Mouse (Mus musculus): ENCODE data around the gene Kmt2e. TPM values are rescaled to one million over a fixed set of nuclear protein-coding genes. Genes with fewer than 3 reads are reported as not detected.

Kmt2e gene
- polyA plus RNA-seq, 1 experiment, result 40.3 TPM

DNA sequence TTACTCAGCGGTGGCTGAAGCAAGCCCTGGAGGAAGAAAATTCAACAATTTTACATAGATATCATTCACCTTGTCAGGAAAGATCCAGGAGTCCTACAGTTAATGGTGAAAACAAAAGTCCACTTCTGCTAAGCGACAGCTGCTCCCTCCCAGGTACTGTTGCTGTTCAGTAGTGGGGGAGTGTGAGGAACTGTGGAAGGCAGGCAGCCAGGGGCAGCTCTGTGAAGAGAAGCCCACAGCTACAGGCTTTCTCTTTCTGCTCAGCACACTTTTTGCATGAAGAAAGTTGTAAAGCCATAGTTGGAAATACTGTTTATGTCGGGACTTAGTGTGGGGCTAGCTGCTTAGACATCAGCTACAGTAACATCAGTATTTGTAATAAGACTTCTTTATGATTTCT, 62.2 kb downstream of the Kmt2e start:
- TF ChIP-seq POLR2A (IDR thresholded peaks at IDR 0.05; ENCODE audit: insufficient read depth, low read length) (no peak), EP300 (IDR thresholded peaks at IDR 0.05; ENCODE audit: insufficient read depth, low read depth, low read length) (no peak), CTCF (IDR thresholded peaks at IDR 0.05; ENCODE audit: low read depth, low read length) (no peak)
- Histone ChIP-seq H3K9ac (ENCODE audit: low read depth, poor library complexity, severe bottlenecking) (no peak overlapping the region), H3K9me3 (replicated peaks; ENCODE audit: control insufficient read depth, insufficient read depth, low read length, poor library complexity, severe bottlenecking) (no peaks in the 10 kb centered on the region), H3K4me3 (ENCODE audit: low read depth, low read length) (no peak overlapping the region), H3K4me1 (ENCODE audit: control insufficient read depth, insufficient read depth, low read length) (peaks cover 2% of the 10 kb centered on the region), H3K27me3 (ENCODE audit: control insufficient read depth, insufficient read depth, low read length, poor library complexity, severe bottlenecking) (no peaks in the 10 kb centered on the region), H3K27ac (ENCODE audit: insufficient read depth, low read length) (no peak overlapping the region), H3K36me3 (ENCODE audit: control insufficient read depth, insufficient read depth, low read length, poor library complexity, severe bottlenecking) (peaks cover 25% of the 10 kb centered on the region)

DNA sequence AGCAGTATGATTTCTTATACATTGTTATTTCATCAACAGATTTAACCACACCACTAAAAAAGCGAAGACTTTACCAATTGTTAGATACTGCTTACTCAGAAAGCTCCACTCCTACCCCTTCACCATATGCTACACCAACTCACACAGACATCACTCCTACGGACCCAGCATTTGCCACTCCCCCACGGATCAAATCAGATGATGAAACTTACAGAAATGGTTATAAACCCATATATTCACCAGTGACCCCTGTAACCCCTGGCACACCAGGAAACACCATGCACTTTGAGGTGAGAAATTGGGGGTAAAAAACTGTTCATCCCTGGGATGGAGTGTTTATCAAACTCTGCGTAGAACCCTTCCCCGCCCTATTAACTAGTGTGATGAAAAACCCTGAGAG, 62.7 kb downstream of the Kmt2e start:
- no peak overlapping the region for H3K27ac ChIP-seq (ENCODE audit: insufficient read depth, low read length)
- no peak overlapping the region for H3K9ac ChIP-seq (ENCODE audit: low read depth, poor library complexity, severe bottlenecking)
- no peaks in the 10 kb centered on the region for H3K9me3 ChIP-seq (replicated peaks; ENCODE audit: control insufficient read depth, insufficient read depth, low read length, poor library complexity, severe bottlenecking)
- no peaks in the 10 kb centered on the region for H3K27me3 ChIP-seq (ENCODE audit: control insufficient read depth, insufficient read depth, low read length, poor library complexity, severe bottlenecking)
- TF ChIP-seq CTCF (IDR thresholded peaks at IDR 0.05; ENCODE audit: low read depth, low read length), result no peak
- TF ChIP-seq POLR2A (IDR thresholded peaks at IDR 0.05; ENCODE audit: insufficient read depth, low read length), result no peak
- no peak for TF ChIP-seq EP300 (IDR thresholded peaks at IDR 0.05; ENCODE audit: insufficient read depth, low read depth, low read length)
- peaks cover 2% of the 10 kb centered on the region for H3K4me1 ChIP-seq (ENCODE audit: control insufficient read depth, insufficient read depth, low read length)
- peaks cover 26% of the 10 kb centered on the region for H3K36me3 ChIP-seq (ENCODE audit: control insufficient read depth, insufficient read depth, low read length, poor library complexity, severe bottlenecking)
- no peak overlapping the region for H3K4me3 ChIP-seq (ENCODE audit: low read depth, low read length)

DNA sequence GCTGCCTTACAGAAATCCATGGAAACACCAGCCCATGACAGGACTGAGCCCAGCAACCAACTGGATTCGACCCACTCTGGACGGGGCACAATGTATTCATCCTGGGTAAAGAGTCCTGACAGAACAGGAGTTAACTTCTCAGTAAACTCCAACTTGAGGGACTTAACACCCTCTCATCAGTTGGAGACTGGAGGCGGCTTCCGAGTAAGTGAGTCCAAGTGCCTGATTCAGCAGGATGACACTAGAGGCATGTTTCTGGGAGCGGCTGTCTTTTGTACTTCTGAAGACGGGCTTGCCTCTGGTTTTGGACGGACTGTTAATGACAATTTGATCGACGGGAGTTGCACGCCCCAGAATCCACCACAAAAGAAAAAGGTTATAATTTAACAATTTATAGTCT, 63.7 kb downstream of the Kmt2e start:
- TF ChIP-seq POLR2A (IDR thresholded peaks at IDR 0.05; ENCODE audit: insufficient read depth, low read length), result no peak
- TF ChIP-seq EP300 (IDR thresholded peaks at IDR 0.05; ENCODE audit: insufficient read depth, low read depth, low read length), result no peak
- TF ChIP-seq CTCF (IDR thresholded peaks at IDR 0.05; ENCODE audit: low read depth, low read length), result no peak
- no peak overlapping the region for H3K4me3 ChIP-seq (ENCODE audit: low read depth, low read length)
- H3K27ac ChIP-seq (ENCODE audit: insufficient read depth, low read length), result no peak overlapping the region
- peaks cover 22% of the 10 kb centered on the region for H3K36me3 ChIP-seq (ENCODE audit: control insufficient read depth, insufficient read depth, low read length, poor library complexity, severe bottlenecking)
- no peaks in the 10 kb centered on the region for H3K9me3 ChIP-seq (replicated peaks; ENCODE audit: control insufficient read depth, insufficient read depth, low read length, poor library complexity, severe bottlenecking)
- H3K9ac ChIP-seq (ENCODE audit: low read depth, poor library complexity, severe bottlenecking), result no peak overlapping the region
- H3K27me3 ChIP-seq (ENCODE audit: control insufficient read depth, insufficient read depth, low read length, poor library complexity, severe bottlenecking), result no peaks in the 10 kb centered on the region
- peaks cover 2% of the 10 kb centered on the region for H3K4me1 ChIP-seq (ENCODE audit: control insufficient read depth, insufficient read depth, low read length)

DNA sequence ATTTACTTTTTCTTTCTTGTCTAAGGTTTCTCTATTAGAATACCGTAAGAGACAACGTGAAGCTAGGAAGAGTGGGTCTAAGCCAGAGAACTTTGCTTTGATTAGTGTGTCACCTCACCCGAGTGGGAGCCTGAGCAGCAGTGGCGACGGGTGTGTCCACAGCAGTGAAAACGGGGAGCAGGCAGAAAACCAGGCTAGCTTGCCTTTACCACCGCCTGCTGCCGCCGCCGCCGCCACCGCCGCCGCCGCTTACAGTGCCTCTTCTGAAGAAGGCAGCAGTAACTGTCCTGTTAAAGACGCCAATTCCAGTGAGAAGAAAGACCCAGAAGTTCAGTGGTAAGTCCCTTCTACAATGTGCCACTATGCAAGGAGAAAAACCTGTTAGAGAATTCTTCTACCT, 65.0 kb downstream of the Kmt2e start:
- Histone ChIP-seq H3K27me3 (ENCODE audit: control insufficient read depth, insufficient read depth, low read length, poor library complexity, severe bottlenecking) (no peaks in the 10 kb centered on the region), H3K9me3 (replicated peaks; ENCODE audit: control insufficient read depth, insufficient read depth, low read length, poor library complexity, severe bottlenecking) (no peaks in the 10 kb centered on the region), H3K9ac (ENCODE audit: low read depth, poor library complexity, severe bottlenecking) (no peak overlapping the region), H3K4me3 (ENCODE audit: low read depth, low read length) (no peak overlapping the region), H3K27ac (ENCODE audit: insufficient read depth, low read length) (no peak overlapping the region), H3K36me3 (ENCODE audit: control insufficient read depth, insufficient read depth, low read length, poor library complexity, severe bottlenecking) (peaks cover 22% of the 10 kb centered on the region), H3K4me1 (ENCODE audit: control insufficient read depth, insufficient read depth, low read length) (peaks cover 2% of the 10 kb centered on the region)
- TF ChIP-seq POLR2A (IDR thresholded peaks at IDR 0.05; ENCODE audit: insufficient read depth, low read length), result no peak
- no peak for TF ChIP-seq CTCF (IDR thresholded peaks at IDR 0.05; ENCODE audit: low read depth, low read length)
- no peak for TF ChIP-seq EP300 (IDR thresholded peaks at IDR 0.05; ENCODE audit: insufficient read depth, low read depth, low read length)

DNA sequence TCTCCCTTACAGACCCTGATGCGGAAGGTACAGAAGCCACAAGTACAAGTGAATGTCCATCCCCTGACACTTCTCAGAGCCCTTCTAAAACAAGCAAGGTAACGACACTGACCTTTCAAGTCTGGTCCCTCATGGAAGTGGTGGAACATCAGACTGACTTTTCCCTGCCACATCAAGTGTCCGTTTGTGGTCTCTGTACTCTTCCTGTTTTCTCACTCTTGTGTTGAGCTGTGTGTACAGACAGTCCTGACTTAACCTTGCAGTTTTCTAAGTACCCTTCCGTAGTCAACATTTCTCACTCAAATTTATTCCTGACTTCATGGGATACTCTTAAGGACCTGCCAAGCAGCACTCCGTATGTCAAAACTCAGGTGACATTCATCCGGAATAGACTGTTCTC, 66.5 kb downstream of the Kmt2e start:
- no peak overlapping the region for H3K9ac ChIP-seq (ENCODE audit: low read depth, poor library complexity, severe bottlenecking)
- H3K9me3 ChIP-seq (replicated peaks; ENCODE audit: control insufficient read depth, insufficient read depth, low read length, poor library complexity, severe bottlenecking), result no peaks in the 10 kb centered on the region
- no peak overlapping the region for H3K4me3 ChIP-seq (ENCODE audit: low read depth, low read length)
- TF ChIP-seq EP300 (IDR thresholded peaks at IDR 0.05; ENCODE audit: insufficient read depth, low read depth, low read length) (no peak), CTCF (IDR thresholded peaks at IDR 0.05; ENCODE audit: low read depth, low read length) (no peak)
- peaks cover 2% of the 10 kb centered on the region for H3K4me1 ChIP-seq (ENCODE audit: control insufficient read depth, insufficient read depth, low read length)
- H3K27ac ChIP-seq (ENCODE audit: insufficient read depth, low read length), result no peak overlapping the region
- no peaks in the 10 kb centered on the region for H3K27me3 ChIP-seq (ENCODE audit: control insufficient read depth, insufficient read depth, low read length, poor library complexity, severe bottlenecking)
- H3K36me3 ChIP-seq (ENCODE audit: control insufficient read depth, insufficient read depth, low read length, poor library complexity, severe bottlenecking), result peaks cover 22% of the 10 kb centered on the region

DNA sequence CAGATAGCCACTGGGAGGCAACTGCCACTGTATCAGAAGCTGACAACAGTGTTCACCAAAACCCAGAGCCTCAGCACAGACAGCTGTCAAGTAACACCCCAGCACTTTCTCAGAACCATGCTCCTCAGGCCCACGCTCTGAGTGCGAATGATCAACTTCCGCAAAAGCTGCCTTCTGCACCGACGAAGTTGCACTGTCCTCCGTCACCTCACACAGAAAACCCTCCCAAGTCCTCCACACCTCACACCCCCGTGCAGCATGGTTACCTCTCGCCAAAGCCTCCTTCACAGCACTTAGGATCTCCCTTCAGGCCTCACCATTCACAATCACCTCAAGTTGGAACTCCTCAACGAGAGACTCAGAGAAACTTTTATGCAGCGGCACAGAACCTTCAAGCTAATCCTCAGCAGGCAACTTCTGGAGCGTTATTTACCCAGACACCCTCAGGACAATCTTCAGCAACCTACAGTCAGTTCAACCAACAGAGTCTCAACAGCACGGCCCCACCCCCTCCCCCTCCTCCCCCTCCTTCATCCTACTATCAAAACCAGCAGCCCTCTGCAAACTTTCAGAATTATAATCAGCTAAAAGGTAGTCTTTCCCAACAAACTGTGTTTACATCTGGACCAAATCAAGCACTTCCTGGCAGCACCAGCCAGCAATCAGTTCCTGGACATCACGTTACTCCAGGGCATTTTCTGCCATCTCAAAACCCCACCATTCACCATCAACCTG, 67.5 kb downstream of the Kmt2e start:
- Histone ChIP-seq H3K36me3 (ENCODE audit: control insufficient read depth, insufficient read depth, low read length, poor library complexity, severe bottlenecking) (peaks cover 22% of the 10 kb centered on the region), H3K9me3 (replicated peaks; ENCODE audit: control insufficient read depth, insufficient read depth, low read length, poor library complexity, severe bottlenecking) (no peaks in the 10 kb centered on the region), H3K27me3 (ENCODE audit: control insufficient read depth, insufficient read depth, low read length, poor library complexity, severe bottlenecking) (no peaks in the 10 kb centered on the region), H3K27ac (ENCODE audit: insufficient read depth, low read length) (no peak overlapping the region), H3K4me1 (ENCODE audit: control insufficient read depth, insufficient read depth, low read length) (peaks cover 2% of the 10 kb centered on the region), H3K9ac (ENCODE audit: low read depth, poor library complexity, severe bottlenecking) (no peak overlapping the region), H3K4me3 (ENCODE audit: low read depth, low read length) (no peak overlapping the region)
- TF ChIP-seq POLR2A (IDR thresholded peaks at IDR 0.05; ENCODE audit: insufficient read depth, low read length) (no peak), CTCF (IDR thresholded peaks at IDR 0.05; ENCODE audit: low read depth, low read length) (no peak), EP300 (IDR thresholded peaks at IDR 0.05; ENCODE audit: insufficient read depth, low read depth, low read length) (no peak)
